Mouse (Mus musculus) megakaryocyte, embryonic 14.5 days (primary cell): ENCODE measurements at regions not wholly inside any gene's neighbourhood (a gene's known extent, or its start where the extent isn't known, plus 50 kb on each side); places are given as distances from the start of the nearest gene placed in this dataset.

Experiments used
- H3K27me3 ChIP-seq: replicated peaks from 2 replicates; pipeline ENCODE3; 2012; ENCODE audit warnings: inconsistent platforms
- H3K36me3 ChIP-seq: replicated peaks from 2 replicates; pipeline ENCODE3; 2012; ENCODE audit warnings: low read length, inconsistent platforms, mixed read lengths
- H3K4me1 ChIP-seq: 2 replicates; pipeline ENCODE4 v1.6.1; 2012; ENCODE audit warnings: inconsistent platforms
- H3K4me3 ChIP-seq: replicated peaks from 2 replicates; pipeline ENCODE3; 2012; ENCODE audit warnings: moderate library complexity, mild to moderate bottlenecking, inconsistent platforms
- H3K9me3 ChIP-seq: 2 replicates; pipeline ENCODE4 v1.6.1; 2012; ENCODE audit warnings: inconsistent platforms
- FLI1 ChIP-seq: IDR thresholded peaks from 2 replicates; pipeline ENCODE4 v1.6.1; 2012; ENCODE audit warnings: low read length, inconsistent platforms, mixed read lengths
- GATA1 ChIP-seq: IDR thresholded peaks from 3 replicates; pipeline ENCODE4 v1.6.1; 2012; ENCODE audit warnings: mixed read lengths, low read length, inconsistent platforms, borderline replicate concordance

GRCm38 (mm10) chr9:116337446-116338010, 162.4 kb upstream of the Tgfbr2 start:
- TF ChIP-seq GATA1 = no peak
- no peak for TF ChIP-seq FLI1
- Histone ChIP-seq H3K4me1 (peaks cover 27% of the 10 kb centered on the region), H3K36me3 (no peaks in the 10 kb centered on the region), H3K9me3 (peaks cover 9% of the 10 kb centered on the region; the same call in 1 of the 2 replicates), H3K27me3 (no peaks in the 10 kb centered on the region), H3K4me3 (no peak overlapping the region)

- H3K36me3 ChIP-seq = no peaks in the 10 kb centered on the region
- peaks cover 30% of the 10 kb centered on the region for H3K4me1 ChIP-seq
- TF ChIP-seq GATA1 (no peak), FLI1 (no peak)
- no peaks in the 10 kb centered on the region for H3K27me3 ChIP-seq
- H3K4me3 ChIP-seq = no peak overlapping the region
- H3K9me3 ChIP-seq = peaks cover 6% of the 10 kb centered on the region; the same call in 1 of the 2 replicates
Measured at GRCm38 (mm10) chr9:116335561-116336478, 160.7 kb upstream of the Tgfbr2 start.

GRCm38 (mm10) chr9:116333956-116334463, 158.8 kb upstream of the Tgfbr2 start:
- TF ChIP-seq FLI1 (no peak), GATA1 (no peak)
- Histone ChIP-seq H3K9me3 (peaks cover 4% of the 10 kb centered on the region; the same call in 1 of the 2 replicates), H3K4me3 (no peak overlapping the region), H3K4me1 (peaks cover 33% of the 10 kb centered on the region), H3K27me3 (no peaks in the 10 kb centered on the region), H3K36me3 (no peaks in the 10 kb centered on the region)

- no peaks in the 10 kb centered on the region for H3K9me3 ChIP-seq
- no peaks in the 10 kb centered on the region for H3K36me3 ChIP-seq
- no peaks in the 10 kb centered on the region for H3K27me3 ChIP-seq
- no peak for TF ChIP-seq FLI1
- no peak for TF ChIP-seq GATA1
- no peak overlapping the region for H3K4me3 ChIP-seq
- peaks cover 31% of the 10 kb centered on the region for H3K4me1 ChIP-seq
Measured at GRCm38 (mm10) chr9:116332485-116333118, 157.4 kb upstream of the Tgfbr2 start.

GRCm38 (mm10) chr9:116331406-116331805, 156.2 kb upstream of the Tgfbr2 start:
- TF ChIP-seq GATA1 (no peak), FLI1 (no peak)

GRCm38 (mm10) chr9:116330796-116331195, 155.6 kb upstream of the Tgfbr2 start:
- Histone ChIP-seq H3K4me1 (peaks cover 23% of the 10 kb centered on the region), H3K27me3 (no peaks in the 10 kb centered on the region), H3K4me3 (no peak overlapping the region), H3K36me3 (no peaks in the 10 kb centered on the region), H3K9me3 (no peaks in the 10 kb centered on the region)
- TF ChIP-seq FLI1 (no peak), GATA1 (no peak)

More at GRCm38 (mm10) chr9:116331406-116331805, 156.2 kb upstream of the Tgfbr2 start:
- Histone ChIP-seq H3K4me1 (peaks cover 29% of the 10 kb centered on the region), H3K36me3 (no peaks in the 10 kb centered on the region), H3K9me3 (no peaks in the 10 kb centered on the region), H3K4me3 (no peak overlapping the region), H3K27me3 (no peaks in the 10 kb centered on the region)

- Histone ChIP-seq H3K36me3 (no peaks in the 10 kb centered on the region), H3K9me3 (no peaks in the 10 kb centered on the region), H3K4me3 (no peak overlapping the region), H3K4me1 (peaks cover 20% of the 10 kb centered on the region), H3K27me3 (peaks cover 2% of the 10 kb centered on the region)
- no peak for TF ChIP-seq FLI1
- TF ChIP-seq GATA1 = no peak
Measured at GRCm38 (mm10) chr9:116329147-116329546, 154.0 kb upstream of the Tgfbr2 start.

GRCm38 (mm10) chr9:116328201-116328600, 153.0 kb upstream of the Tgfbr2 start:
- Histone ChIP-seq H3K9me3 (no peaks in the 10 kb centered on the region), H3K4me3 (no peak overlapping the region), H3K36me3 (no peaks in the 10 kb centered on the region), H3K27me3 (peaks cover 9% of the 10 kb centered on the region), H3K4me1 (peaks cover 14% of the 10 kb centered on the region)
- no peak for TF ChIP-seq FLI1
- no peak for TF ChIP-seq GATA1

- no peak for TF ChIP-seq FLI1
- no peak for TF ChIP-seq GATA1
- peaks cover 14% of the 10 kb centered on the region for H3K4me1 ChIP-seq
- H3K9me3 ChIP-seq = no peaks in the 10 kb centered on the region
Measured at GRCm38 (mm10) chr9:116327080-116327479, 151.9 kb upstream of the Tgfbr2 start.

GRCm38 (mm10) chr9:116324971-116325370, 149.8 kb upstream of the Tgfbr2 start:
- Histone ChIP-seq H3K4me1 (peaks cover 8% of the 10 kb centered on the region), H3K9me3 (no peaks in the 10 kb centered on the region)

More at GRCm38 (mm10) chr9:116327080-116327479, 151.9 kb upstream of the Tgfbr2 start:
- Histone ChIP-seq H3K36me3 (no peaks in the 10 kb centered on the region), H3K27me3 (peaks cover 9% of the 10 kb centered on the region), H3K4me3 (no peak overlapping the region)

More at GRCm38 (mm10) chr9:116324971-116325370, 149.8 kb upstream of the Tgfbr2 start:
- TF ChIP-seq GATA1 = no peak
- TF ChIP-seq FLI1 = no peak
- Histone ChIP-seq H3K27me3 (peaks cover 9% of the 10 kb centered on the region), H3K36me3 (no peaks in the 10 kb centered on the region), H3K4me3 (no peak overlapping the region)
